Mouse (Mus musculus) ovary, adult 18-20 months (tissue): ENCODE data around the gene Dspp.

Experiments
- DNase-seq: peaks from one replicate; pipeline ENCODE4 v3.0.0; 2022; ENCODE audit warnings: low spot score, mixed read lengths

Gene Dspp

DNA sequence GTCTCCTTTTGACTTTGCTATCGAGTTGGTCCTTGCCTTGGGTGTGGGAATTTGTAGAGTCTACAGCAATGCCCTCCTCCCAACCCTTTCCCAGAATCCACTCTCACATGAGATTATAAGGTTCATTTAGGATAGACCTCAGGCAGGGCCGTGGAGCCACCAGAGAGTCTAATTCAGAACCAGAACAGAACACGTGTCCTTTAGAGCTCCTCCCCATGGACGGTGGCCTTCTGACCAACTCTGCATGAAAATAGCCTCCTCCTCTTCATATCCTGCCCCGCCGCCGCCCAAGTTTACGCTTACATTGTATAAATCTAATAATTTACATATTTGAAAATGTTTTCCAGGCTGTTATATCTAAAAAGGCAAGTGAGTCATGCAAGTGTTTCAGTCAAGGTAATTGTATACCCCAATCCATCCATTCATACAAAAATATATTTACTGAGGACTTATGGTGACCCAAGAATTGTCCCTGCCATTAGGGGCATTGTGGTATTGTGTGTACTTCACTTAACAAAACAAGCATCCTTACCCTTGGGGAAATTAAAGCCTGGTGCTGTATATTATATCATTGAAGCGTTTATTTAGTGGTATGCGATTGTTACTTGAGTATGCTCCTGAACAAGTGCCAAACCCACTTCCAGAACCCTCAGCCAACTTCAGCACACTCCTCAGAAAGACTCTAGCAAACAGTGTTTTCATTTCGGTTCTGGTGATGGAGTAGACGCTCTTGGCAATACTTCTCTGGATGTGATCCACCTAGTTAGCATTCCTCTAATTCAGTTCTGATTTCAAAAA, 30.8 kb downstream of the Dspp start:
- DNase-seq: no peak

GRCm38 (mm10) chr5:104202351-104202750, 31.8 kb downstream of the Dspp start, which contains the start of gene Dmp1:
TSS of gene Dmp1 (plus strand) at chr5:104202613.
- DNase-seq: no peak

GRCm38 (mm10) chr5:104212531-104212930, 42.0 kb downstream of the Dspp start:
- DNase-seq: no peak

- DNase-seq: no peak
Measured at GRCm38 (mm10) chr5:104218926-104219325, 48.4 kb downstream of the Dspp start.

GRCm38 (mm10) chr5:104224299-104224698, 53.8 kb downstream of the Dspp start:
- no peak for DNase-seq

- DNase-seq: no peak
Measured at GRCm38 (mm10) chr5:104224750-104225149, 54.2 kb downstream of the Dspp start.

DNA sequence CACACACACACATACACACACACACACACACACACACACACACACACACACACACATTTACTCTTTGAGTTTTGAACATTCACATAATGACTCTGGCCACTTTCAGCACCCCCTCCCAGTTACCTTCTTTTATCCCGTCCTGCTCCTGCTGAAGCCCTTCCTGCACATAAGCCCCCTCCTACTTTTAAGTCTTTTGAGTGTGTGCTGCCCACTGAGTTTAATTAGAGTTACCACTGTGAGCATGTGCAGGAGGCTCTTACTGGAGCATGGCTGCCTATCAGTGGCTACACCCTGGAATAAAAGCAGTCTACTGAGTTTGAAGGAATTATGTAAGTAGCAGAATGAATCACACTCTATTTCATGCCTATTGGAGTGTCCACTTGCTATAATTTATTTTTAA, 58.0 kb downstream of the Dspp start:
- no peak for DNase-seq
